Mouse (Mus musculus) kidney, adult 2 months (tissue): ENCODE measurements around the gene Zfp524. TPM values are rescaled to one million over a fixed set of nuclear protein-coding genes. Genes with fewer than 3 reads are reported as not detected.

Experiments
- DNase-seq: peaks from one replicate; pipeline ENCODE4 v3.0.0; 2021
- H3K27ac ChIP-seq: fragments of 200-500 bp; 2 replicates; pipeline ENCODE4 v1.5.1; 2012; ENCODE audit warnings: low read depth, low read length, control low read depth, inconsistent platforms; ENCODE audit not compliant: insufficient read depth
- H3K27me3 ChIP-seq: fragments of 200-500 bp; replicated peaks from 2 replicates; pipeline ENCODE4 v1.6.1; 2012; ENCODE audit warnings: mild to moderate bottlenecking, moderate library complexity, low read length, inconsistent platforms; ENCODE audit not compliant: control insufficient read depth, insufficient read depth
- H3K36me3 ChIP-seq: fragments of 200-500 bp; 2 replicates; pipeline ENCODE4 v1.6.1; 2012; ENCODE audit warnings: mild to moderate bottlenecking, moderate library complexity, low read length, inconsistent platforms; ENCODE audit not compliant: control insufficient read depth, insufficient read depth
- H3K4me1 ChIP-seq: fragments of 200-500 bp; 2 replicates; pipeline ENCODE4 v1.6.1; 2011; ENCODE audit warnings: low read length; ENCODE audit not compliant: control insufficient read depth, insufficient read depth
- H3K4me3 ChIP-seq: fragments of 200-500 bp; 2 replicates; pipeline ENCODE4 v1.5.1; 2011; ENCODE audit warnings: mild to moderate bottlenecking, low read depth, low read length, control low read depth; ENCODE audit not compliant: insufficient read depth
- CTCF ChIP-seq: fragments of 200-500 bp; conservative IDR thresholded peaks from 2 replicates; pipeline ENCODE4 v1.5.1; 2011; ENCODE audit warnings: low read depth, mild to moderate bottlenecking, control low read depth, low read length, moderate library complexity, mixed read lengths; ENCODE audit not compliant: insufficient read depth, insufficient read length
- POLR2A ChIP-seq: fragments of 200-500 bp; IDR thresholded peaks from one replicate; pipeline ENCODE4 v1.6.1; 2011; ENCODE audit warnings: low read depth, low read length, control low read depth
- WGBS: fragments of 180-500 bp; shearing (Covaris S2); methylation state at CpG from one replicate; pipeline ENCODE4 v1.1.7; 2018; 5-methylcytosine and 5-hydroxymethylcytosine counted together
- polyA plus RNA-seq: library from polyadenylated mRNA; depleted of rRNA; stranded (reverse); fragments of >200 nt; gene quantifications from 2 replicates; pipeline ENCODE4 v1.2.3, GENCODE M21; 2012

The Zfp524 gene
- polyA plus RNA-seq, 1 experiment = 35.7 TPM

GRCm38 (mm10) chr7:5029946-5030345, 15.7 kb downstream of the Zfp524 start:
- 95% methylated on average over 21 of the region's 21 CpGs for WGBS
- TF ChIP-seq POLR2A = no peak
- no peak for TF ChIP-seq CTCF
- no peak overlapping the region for H3K4me3 ChIP-seq
- no peak overlapping the region for H3K27ac ChIP-seq
- no peaks in the 10 kb centered on the region for H3K4me1 ChIP-seq
- H3K27me3 ChIP-seq = no peaks in the 10 kb centered on the region
- peaks cover 14% of the 10 kb centered on the region for H3K36me3 ChIP-seq
- no peak for DNase-seq

- no peak for DNase-seq
- Histone ChIP-seq H3K36me3 (peaks cover 14% of the 10 kb centered on the region), H3K4me3 (no peak overlapping the region), H3K4me1 (no peaks in the 10 kb centered on the region), H3K27ac (no peak overlapping the region), H3K27me3 (no peaks in the 10 kb centered on the region)
- 88% methylated on average over 63 of the region's 63 CpGs for WGBS
- TF ChIP-seq POLR2A (no peak), CTCF (no peak)
These were observed 16.5 kb downstream of the Zfp524 start for GRCm38 (mm10) chr7:5030554-5031275.

DNA sequence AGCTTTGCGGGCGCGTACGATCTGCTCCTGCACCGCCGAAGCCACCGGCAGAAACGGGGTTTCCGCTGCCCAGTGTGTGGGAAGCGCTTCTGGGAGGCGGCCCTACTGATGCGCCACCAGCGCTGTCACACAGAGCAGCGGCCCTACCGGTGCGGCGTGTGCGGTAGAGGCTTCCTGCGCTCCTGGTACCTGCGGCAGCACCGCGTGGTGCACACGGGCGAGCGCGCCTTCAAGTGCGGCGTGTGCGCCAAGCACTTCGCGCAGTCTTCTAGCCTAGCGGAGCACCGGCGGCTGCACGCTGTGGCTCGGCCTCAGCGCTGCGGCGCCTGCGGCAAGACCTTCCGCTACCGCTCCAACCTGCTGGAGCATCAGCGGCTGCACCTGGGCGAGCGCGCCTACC, 17.3 kb downstream of the Zfp524 start:
- WGBS = 89% methylated on average over 46 of the region's 46 CpGs
- Histone ChIP-seq H3K27me3 (no peaks in the 10 kb centered on the region), H3K4me1 (no peaks in the 10 kb centered on the region), H3K4me3 (no peak overlapping the region), H3K27ac (no peak overlapping the region), H3K36me3 (peaks cover 14% of the 10 kb centered on the region)
- no peak for DNase-seq
- TF ChIP-seq POLR2A (no peak), CTCF (no peak)

GRCm38 (mm10) chr7:5033818-5034217, 19.6 kb downstream of the Zfp524 start, which contains the start of gene 4632433K11Rik:
Gene 4632433K11Rik, plus strand, starts transcription at chr7:5034118.
- no peak for TF ChIP-seq POLR2A
- no peak for TF ChIP-seq CTCF
- Histone ChIP-seq H3K4me3 (no peak within 1 kb of the TSS), H3K27me3 (no peaks in the 10 kb centered on the region), H3K27ac (no peak within 1 kb of the TSS), H3K4me1 (peaks cover 3% of the 10 kb centered on the region; the same call in 1 of the 2 replicates), H3K36me3 (peaks cover 14% of the 10 kb centered on the region)
- no peak for DNase-seq
- 92% methylated on average over 3 of the region's 3 CpGs for WGBS

- TF ChIP-seq CTCF = no peak
- Histone ChIP-seq H3K36me3 (peaks cover 8% of the 10 kb centered on the region), H3K4me3 (no peak overlapping the region), H3K27me3 (no peaks in the 10 kb centered on the region), H3K27ac (no peak overlapping the region), H3K4me1 (peaks cover 3% of the 10 kb centered on the region; the same call in 1 of the 2 replicates)
- DNase-seq = no peak
- WGBS = 94% methylated on average over 17 of the region's 17 CpGs
These were observed 21.4 kb downstream of the Zfp524 start for GRCm38 (mm10) chr7:5035628-5036027.

GRCm38 (mm10) chr7:5036136-5036535, 21.9 kb downstream of the Zfp524 start:
- Histone ChIP-seq H3K4me3 (no peak overlapping the region), H3K36me3 (peaks cover 3% of the 10 kb centered on the region), H3K4me1 (peaks cover 3% of the 10 kb centered on the region; the same call in 1 of the 2 replicates), H3K27me3 (no peaks in the 10 kb centered on the region), H3K27ac (no peak overlapping the region)
- DNase-seq = no peak
- WGBS = 95% methylated on average over 9 of the region's 9 CpGs
- TF ChIP-seq CTCF (no peak), POLR2A (no peak)

GRCm38 (mm10) chr7:5037026-5037425, 22.8 kb downstream of the Zfp524 start:
- no peak for DNase-seq
- TF ChIP-seq POLR2A (no peak), CTCF (no peak)
- H3K27me3 ChIP-seq = no peaks in the 10 kb centered on the region
- WGBS = 94% methylated on average over 7 of the region's 7 CpGs
- no peak overlapping the region for H3K4me3 ChIP-seq
- H3K27ac ChIP-seq = no peak overlapping the region
- H3K4me1 ChIP-seq = peaks cover 3% of the 10 kb centered on the region; the same call in 1 of the 2 replicates
- no peaks in the 10 kb centered on the region; the same call in 1 of the 2 replicates for H3K36me3 ChIP-seq

DNA sequence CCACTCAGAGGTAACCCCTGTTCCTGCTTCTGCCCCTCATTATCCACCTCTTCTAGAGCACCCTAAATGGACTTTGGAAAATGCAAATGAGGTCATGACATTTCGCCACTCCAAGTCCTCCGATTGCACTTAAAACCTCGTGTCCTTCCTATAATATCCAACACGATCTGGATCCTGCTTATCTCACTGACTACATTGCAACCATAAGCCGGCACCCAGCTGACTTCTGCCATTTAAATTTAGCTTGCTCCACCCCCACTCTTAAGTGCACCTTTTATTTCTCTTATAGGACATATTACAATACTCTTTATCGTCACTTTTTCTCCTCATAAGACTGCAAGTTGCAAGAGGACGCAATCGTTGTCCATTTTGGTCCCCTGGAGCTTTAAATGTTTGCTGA, 23.3 kb downstream of the Zfp524 start:
- WGBS = 72% methylated on average over 8 of the region's 8 CpGs
- H3K36me3 ChIP-seq = no peaks in the 10 kb centered on the region
- no peak overlapping the region for H3K4me3 ChIP-seq
- H3K27me3 ChIP-seq = no peaks in the 10 kb centered on the region
- TF ChIP-seq POLR2A (no peak), CTCF (no peak)
- H3K4me1 ChIP-seq = peaks cover 3% of the 10 kb centered on the region; the same call in 1 of the 2 replicates
- no peak overlapping the region for H3K27ac ChIP-seq
- DNase-seq = no peak
